Mouse (Mus musculus) embryonic stem cell, embryonic (primary cell): Measurements from ENCODE around the gene Nhp2.

ENCODE experiments used
- CTCF ChIA-PET, 4 experiments: fragments of 300-600 bp in 2 of 4; fragments of 350-600 bp in 2 of 4; sonication (Branson Sonifier 250); formaldehyde crosslinking; loops; one replicate each; lab custom pipeline; 2022; ENCODE audit warnings: inconsistent platforms in 2 of 4; lab: Charles Lee
- POLR2A ChIA-PET, 4 experiments: fragments of 300-600 bp in 2 of 4; fragments of 350-600 bp in 2 of 4; sonication (Branson Sonifier 250); formaldehyde crosslinking; loops; one replicate each; lab custom pipeline; 2022; ENCODE audit warnings: antibody characterized with exemption in 4 of 4, inconsistent platforms in 1 of 4; lab: Charles Lee

The Nhp2 gene

DNA sequence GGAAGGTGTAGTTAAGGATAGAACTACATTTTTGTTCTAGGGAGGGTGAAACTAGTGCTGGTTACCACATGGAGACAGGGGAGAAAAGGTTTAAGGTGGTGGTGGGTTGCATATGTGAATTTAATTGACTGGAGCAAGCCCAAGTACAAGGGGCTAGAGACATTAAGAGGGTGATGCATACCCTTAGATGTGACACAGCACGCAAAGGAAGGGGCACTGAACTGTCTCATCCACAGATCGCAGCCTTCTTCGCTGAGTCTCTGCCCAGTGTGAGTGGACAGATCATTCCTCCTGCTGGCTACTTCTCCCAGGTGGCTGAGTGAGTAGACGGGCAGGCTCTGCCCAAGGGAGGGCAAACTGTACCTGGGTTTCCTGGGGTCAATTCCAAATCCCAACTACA lies 26.2 kb upstream of the Nhp2 start:
- ChIA-PET CTCF (interaction anchor here in 2 of 4 experiments (0.6 to 1.7 kb wide), 2 partner anchors 9 to 12 kb away, joined by 4 to 6 read pairs; partner anchors contain the start of gene Phykpl (in 1 of the 2)), POLR2A (interaction anchor here (1.4 to 62.0 kb wide), 10 partner anchors 7 to 187 kb away, joined by 4 to 3635 read pairs (median 38); partner anchors contain the start of genes Hnrnpab (in 3 of the 4), Phykpl (in 3 of the 4), 0610009B22Rik (in 2 of the 4) and D930048N14Rik (in 1 of the 4))

DNA sequence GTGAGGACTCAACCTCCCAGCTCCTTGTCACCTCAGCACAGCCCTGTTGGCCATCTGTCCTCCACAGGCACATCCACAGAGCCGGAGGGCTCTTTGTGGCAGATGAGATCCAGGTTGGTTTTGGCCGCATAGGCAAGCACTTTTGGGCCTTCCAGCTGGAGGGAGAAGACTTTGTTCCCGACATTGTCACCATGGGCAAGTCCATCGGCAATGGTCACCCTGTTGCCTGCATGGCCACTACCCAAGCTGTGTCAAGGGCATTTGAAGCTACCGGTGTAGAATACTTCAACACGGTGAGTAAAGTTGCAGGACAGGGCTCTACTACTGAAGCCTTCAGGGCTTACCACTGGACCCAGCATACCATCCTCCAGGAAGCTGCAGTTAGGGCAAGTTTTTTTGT lies 25.7 kb upstream of the Nhp2 start:
- ChIA-PET CTCF (interaction anchor here in 3 of 4 experiments (0.6 to 1.7 kb wide), 4 partner anchors 9 to 280 kb away, joined by 4 to 6 read pairs (median 5); partner anchors contain the start of gene Phykpl (in 1 of the 3)), POLR2A (interaction anchor here (0.7 to 62.0 kb wide), 16 partner anchors 8 to 186 kb away, joined by 4 to 3635 read pairs (median 10); partner anchors contain the start of genes Phykpl (in 4 of the 4), Hnrnpab (in 3 of the 4), 0610009B22Rik (in 2 of the 4) and Rmnd5b (in 2 of the 4))

DNA sequence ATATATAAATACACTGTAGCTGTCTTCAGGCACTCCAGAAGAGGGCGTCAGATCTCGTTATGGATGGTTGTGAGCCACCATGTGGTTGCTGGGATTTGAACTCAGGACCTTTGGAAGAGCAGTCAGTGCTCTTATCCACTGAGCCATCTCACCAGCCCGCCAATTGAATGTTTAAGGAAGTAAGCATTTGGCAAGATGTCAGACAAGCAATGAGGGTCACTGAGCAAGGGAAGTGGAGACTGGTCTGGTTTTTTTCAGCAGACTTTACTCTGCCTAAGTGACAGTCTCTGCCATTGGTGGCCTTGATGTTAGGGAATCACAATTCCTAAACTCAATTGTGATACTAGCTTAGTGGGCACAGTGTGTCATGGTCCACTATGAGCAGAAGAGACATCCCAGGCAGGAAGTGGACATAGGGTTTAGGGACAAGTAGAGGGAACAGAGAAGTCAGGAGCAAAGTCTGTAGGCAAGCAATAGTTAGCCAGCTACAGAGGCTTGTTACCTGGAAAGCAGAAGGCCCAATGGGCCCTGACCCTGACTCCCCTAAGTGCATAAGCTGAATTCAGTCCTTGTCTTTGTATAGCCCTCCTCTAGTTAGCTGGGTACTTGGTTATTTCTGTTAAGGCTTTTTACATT lies 24.7 kb upstream of the Nhp2 start:
- ChIA-PET POLR2A (interaction anchor here (0.6 to 62.0 kb wide), 21 partner anchors 8 to 298 kb away, joined by 3 to 3635 read pairs (median 7); partner anchors contain the start of genes Phykpl (in 4 of the 4), Hnrnpab (in 3 of the 4), 0610009B22Rik (in 2 of the 4) and Rmnd5b (in 2 of the 4)), CTCF (interaction anchor here in 3 of 4 experiments (0.6 to 1.7 kb wide), 4 partner anchors 9 to 281 kb away, joined by 3 to 6 read pairs (median 5); partner anchors contain the start of gene Phykpl (in 1 of the 3))

DNA sequence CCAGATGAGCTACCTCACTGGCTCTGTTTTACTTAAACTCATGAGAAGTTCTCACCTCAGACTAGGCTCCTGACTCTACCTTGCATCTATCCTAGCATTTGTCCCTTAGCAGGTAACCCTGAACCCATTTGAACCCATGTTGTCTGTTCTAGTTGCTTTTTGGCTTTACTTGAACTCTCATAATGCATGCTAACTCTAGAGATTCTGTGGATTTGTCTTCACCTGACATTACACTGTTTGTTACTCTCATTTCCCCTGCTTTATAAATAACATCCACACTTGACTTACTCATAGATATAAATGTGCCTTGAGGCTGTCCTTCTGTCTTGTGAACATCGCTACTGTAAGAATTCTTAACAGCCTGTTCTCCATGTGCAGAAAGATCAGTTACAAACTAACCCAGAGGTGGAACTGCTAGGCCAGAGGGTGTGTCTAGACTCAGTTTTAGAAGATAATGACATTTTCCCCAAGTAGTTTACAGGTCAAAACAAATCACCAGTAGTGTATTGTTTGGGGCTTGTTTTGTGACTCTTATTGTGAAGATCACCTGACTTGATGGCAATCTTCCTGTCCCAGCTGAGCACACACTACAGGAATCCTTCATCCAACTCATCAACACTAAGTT lies 24.0 kb upstream of the Nhp2 start:
- POLR2A ChIA-PET, result interaction anchor here (0.5 to 62.0 kb wide), 18 partner anchors 9 to 194 kb away, joined by 3 to 3635 read pairs (median 8); partner anchors contain the start of genes Phykpl (in 4 of the 4), Hnrnpab (in 3 of the 4), 0610009B22Rik (in 2 of the 4) and Rmnd5b (in 2 of the 4)
- CTCF ChIA-PET, result no interaction called here

DNA sequence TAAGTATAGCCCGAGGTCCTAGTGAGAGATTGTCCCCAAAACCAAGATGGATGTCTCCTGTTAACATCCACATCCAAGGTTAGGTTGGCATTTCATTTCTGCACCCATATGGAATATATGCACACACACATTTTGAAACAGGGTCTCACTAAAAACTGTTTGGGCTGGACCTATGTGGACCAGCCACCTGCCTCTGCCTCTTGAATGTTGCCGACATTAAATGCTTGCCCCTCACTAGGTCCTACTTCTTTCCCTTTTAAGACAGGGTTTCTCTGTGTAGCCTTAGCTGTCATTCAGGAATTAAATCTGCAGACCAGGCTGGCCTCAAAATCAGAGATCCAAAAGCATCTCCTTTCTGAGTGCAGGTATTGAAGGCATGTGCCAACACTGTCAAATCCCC lies 22.0 kb upstream of the Nhp2 start:
- POLR2A ChIA-PET, result interaction anchor here (0.7 to 62.0 kb wide), 22 partner anchors 7 to 106 kb away, joined by 3 to 3635 read pairs (median 6); partner anchors contain the start of genes Phykpl (in 4 of the 4), 0610009B22Rik (in 3 of the 4), Hnrnpab (in 3 of the 4) and D930048N14Rik (in 1 of the 4)
- CTCF ChIA-PET, result interaction anchor here in 1 of 4 experiments (1.7 kb wide), 1 partner anchor 84 kb away, joined by 6 read pairs; no protein-coding TSS in a partner anchor

DNA sequence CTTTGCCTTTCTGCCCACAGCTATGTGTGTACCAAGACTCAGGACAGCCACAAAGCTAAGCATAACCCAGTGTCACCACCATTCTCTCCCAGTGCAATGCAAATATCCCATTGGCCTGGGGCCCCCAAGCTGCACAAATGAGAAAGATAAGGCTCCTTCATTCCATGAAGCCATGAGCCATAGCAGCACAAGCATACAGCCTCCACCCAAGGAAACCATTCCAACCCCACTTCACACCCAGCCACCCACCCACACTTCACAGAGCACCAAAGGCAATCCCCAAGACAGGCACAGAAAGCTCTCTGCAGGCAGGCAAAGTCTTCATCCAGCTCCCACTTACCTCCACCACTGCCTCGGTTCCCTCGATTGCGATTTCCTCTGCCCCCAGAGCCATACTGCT lies 17.3 kb upstream of the Nhp2 start:
- ChIA-PET CTCF (interaction anchor here in 3 of 4 experiments (0.5 to 1.5 kb wide), 4 partner anchors 15 to 1435 kb away, joined by 4 to 7 read pairs (median 6); no protein-coding TSS in a partner anchor), POLR2A (interaction anchor here (0.6 to 62.0 kb wide), 50 partner anchors 8 to 388 kb away, joined by 3 to 3635 read pairs (median 6); partner anchors contain the start of genes 0610009B22Rik (in 4 of the 4), Nhp2 (in 3 of the 4), Phykpl (in 3 of the 4) and Rmnd5b (in 3 of the 4))

DNA sequence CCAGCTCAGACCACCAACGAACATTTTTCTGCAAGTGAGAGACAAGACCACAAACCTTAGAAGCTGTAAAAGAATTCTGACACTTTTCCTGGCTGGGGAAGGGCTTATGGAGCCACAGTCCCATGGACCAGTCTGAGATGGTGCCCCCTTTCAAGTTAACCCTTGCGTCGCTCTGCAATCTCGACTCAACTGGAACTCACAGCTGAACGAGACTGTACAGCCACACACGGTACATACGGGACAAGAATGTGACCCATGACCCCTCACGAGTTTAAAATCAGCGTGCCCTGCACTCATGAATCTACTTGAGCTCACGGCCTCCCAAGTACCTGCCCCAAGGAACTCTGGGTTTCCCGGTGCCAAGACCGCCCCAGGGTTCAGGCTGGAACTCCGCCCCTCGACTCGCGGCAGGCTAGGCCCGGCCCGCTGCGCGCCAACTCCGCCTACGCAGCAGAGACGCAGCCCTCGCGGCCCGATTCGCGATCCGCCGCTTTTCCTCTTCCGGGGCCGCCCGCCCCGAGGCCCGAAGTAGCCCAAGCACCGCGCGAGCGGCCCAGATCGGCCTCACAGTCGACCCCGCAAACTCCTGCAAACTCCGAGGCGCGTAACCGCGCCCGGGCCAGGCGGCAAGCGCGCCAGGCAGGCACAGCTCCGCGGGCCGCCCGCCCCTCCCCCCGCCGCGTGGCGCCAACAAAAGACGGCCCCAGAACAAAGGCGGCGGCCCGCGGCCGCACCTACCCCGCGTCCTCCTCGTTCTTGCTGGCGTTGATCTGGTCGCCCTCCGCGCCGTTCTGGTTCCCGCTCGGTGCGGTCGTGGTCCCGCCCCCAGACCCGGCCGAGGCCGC lies 13.7 kb upstream of the Nhp2 start:
- POLR2A ChIA-PET, result interaction anchor here (0.5 to 62.0 kb wide), 153 partner anchors 6 to 1957 kb away, joined by 3 to 3635 read pairs (median 5); partner anchors contain the start of genes 0610009B22Rik (in 4 of the 4), Nhp2 (in 4 of the 4), Phykpl (in 4 of the 4) and Rmnd5b (in 4 of the 4)

DNA sequence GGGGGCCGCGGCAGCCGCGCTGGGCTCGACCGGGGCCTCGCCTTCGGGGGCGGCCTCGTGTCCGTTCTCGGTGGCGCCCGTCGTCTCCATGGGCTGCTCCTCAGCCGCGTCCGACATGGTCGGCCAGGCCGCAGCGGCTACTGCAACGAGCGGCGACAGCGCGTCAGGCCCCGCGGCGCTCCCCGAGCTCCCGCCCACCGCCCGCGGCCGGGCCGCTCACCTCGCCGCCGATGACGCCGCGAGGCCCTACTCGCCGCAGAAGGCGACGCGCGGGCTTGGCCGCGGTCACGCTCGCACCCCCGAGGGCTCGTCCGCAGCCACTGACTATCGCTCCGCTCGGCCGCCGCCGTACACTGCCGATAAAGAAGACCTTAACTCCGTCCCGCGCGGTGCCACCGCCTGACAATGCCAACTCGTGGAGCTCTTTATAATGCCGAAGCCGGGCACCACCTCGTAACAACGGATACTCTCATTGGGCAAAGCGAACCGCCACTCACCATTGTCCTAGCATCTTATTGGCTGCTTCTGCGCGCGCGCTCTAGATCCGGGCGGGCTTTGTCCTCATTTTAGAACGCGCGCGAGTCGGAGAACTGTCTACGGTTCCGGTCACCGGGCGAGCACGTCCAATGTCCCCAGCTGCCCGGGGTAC lies 13.0 kb upstream of the Nhp2 start, which contains the start of gene Hnrnpab:
Gene Hnrnpab, minus strand, starts transcription at position 401 of the 649 bp plus-strand sequence.
- ChIA-PET CTCF (interaction anchor here in 3 of 4 experiments (1.0 to 3.2 kb wide), 10 partner anchors 11 to 324 kb away, joined by 3 to 12 read pairs (median 6); partner anchors contain the start of genes Nhp2 (in 2 of the 3) and 0610009B22Rik (in 1 of the 3)), POLR2A (interaction anchor here (0.5 to 62.0 kb wide), 157 partner anchors 5 to 1965 kb away, joined by 3 to 3635 read pairs (median 5); partner anchors contain the start of genes 0610009B22Rik (in 4 of the 4), Nhp2 (in 4 of the 4), Phykpl (in 4 of the 4) and Rmnd5b (in 4 of the 4))

More for the DNA sequence above, 13.7 kb upstream of the Nhp2 start:
- CTCF ChIA-PET, result interaction anchor here in 2 of 4 experiments (0.5 to 2.2 kb wide), 11 partner anchors 12 to 737 kb away, joined by 3 to 12 read pairs (median 5); partner anchors contain the start of genes Nhp2 (in 2 of the 2), 0610009B22Rik (in 1 of the 2) and Phykpl (in 1 of the 2)

DNA sequence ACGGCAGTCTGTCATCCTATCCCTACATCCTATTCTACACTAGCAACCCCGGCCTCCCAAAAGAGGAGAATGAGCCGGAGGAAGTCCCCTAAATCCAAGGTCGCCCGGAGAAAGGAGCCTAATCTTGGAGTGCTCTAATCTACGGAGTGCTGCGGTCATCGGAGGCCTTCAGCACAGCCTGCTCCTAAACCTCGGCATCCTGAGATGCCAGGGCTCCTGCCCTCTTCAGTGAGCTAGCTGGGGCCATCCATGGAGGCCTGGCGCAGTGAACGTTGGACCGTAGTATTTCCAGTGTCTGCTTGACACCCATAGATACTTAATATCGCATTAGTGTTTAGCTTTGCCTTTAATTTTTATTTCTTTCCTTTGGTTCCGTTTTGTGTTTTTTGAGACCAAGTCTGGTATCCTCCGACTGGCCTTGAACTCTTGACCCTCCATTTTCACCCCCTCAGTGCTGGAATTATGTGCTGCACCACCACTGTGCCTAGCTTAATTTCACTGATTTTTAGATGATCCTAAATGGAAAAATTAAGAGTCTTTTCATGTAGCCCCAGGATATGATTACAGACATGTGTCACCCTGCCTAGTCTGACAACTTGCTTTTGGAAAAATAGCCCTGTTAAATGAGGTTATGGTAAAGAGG lies 12.3 kb upstream of the Nhp2 start:
- ChIA-PET CTCF (interaction anchor here in 3 of 4 experiments (1.0 to 3.2 kb wide), 7 partner anchors 10 to 324 kb away, joined by 3 to 12 read pairs (median 6); partner anchors contain the start of gene 0610009B22Rik (in 1 of the 3)), POLR2A (interaction anchor here (0.5 to 62.0 kb wide), 138 partner anchors 4 to 1964 kb away, joined by 3 to 3635 read pairs (median 5); partner anchors contain the start of genes 0610009B22Rik (in 4 of the 4), Nhp2 (in 4 of the 4), Phykpl (in 4 of the 4) and Rmnd5b (in 4 of the 4))

DNA sequence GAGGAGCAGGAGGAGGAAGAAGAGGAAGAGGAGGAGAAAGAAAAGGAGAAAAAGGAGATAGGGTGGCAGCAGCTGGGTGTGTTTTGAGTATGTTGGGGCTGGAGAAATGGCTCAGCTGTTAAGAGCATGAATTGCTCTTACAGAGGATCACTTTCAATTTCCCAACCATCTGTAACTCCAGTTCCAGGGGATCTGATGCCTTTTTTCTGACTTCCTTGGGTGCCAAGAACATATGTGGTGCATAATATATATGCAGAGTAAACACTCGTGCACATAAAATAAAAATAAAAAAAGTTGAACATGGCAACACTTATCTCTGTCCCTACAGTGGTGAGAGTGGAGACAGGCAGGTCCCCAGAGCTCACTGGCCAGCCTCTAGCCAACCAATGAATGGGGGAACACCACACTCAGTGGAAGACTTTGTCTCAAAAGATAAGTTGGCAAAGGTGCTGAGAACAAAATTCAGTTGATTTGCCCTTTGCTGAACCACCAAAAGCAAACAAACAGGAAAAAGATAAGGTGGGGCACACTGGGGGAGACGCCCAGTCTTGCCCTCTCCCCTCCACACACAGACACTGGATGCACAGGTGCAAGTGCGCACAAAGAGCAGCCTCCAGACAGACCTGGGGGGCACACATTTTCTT lies 10.1 kb upstream of the Nhp2 start:
- POLR2A ChIA-PET, result interaction anchor here in 3 of 4 experiments (0.9 to 62.0 kb wide), 14 partner anchors 2 to 79 kb away, joined by 3 to 3635 read pairs (median 204); partner anchors contain the start of genes 0610009B22Rik (in 2 of the 3), D930048N14Rik (in 2 of the 3), N4bp3 (in 2 of the 3) and Nhp2 (in 2 of the 3)
- CTCF ChIA-PET, result interaction anchor here in 2 of 4 experiments (1.4 to 3.2 kb wide), 3 partner anchors 8 to 72 kb away, joined by 4 to 12 read pairs (median 6); partner anchors contain the start of gene Phykpl (in 1 of the 2)

DNA sequence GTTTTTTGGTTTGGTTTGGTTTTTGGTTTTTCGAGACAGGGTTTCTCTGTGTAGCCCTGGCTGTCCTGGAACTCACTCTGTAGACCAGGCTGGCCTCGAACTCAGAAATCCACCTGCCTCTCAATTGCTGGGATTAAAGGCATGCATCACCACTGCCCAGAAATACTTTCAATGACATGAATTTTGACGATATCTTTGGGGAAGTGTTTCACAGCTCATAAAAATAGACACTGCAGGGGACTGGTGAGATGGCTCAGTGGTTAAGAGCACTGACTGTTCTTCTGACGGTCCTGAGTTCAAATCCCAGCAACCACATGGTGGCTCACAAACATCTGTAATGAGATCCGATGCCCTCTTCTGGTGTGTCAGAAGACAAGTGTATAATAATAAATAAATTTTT lies 9.6 kb upstream of the Nhp2 start:
- CTCF ChIA-PET, result interaction anchor here in 2 of 4 experiments (1.4 to 3.2 kb wide), 2 partner anchors 8 to 72 kb away, joined by 6 to 12 read pairs; no protein-coding TSS in a partner anchor
- POLR2A ChIA-PET, result interaction anchor here in 3 of 4 experiments (1.0 to 62.0 kb wide), 10 partner anchors 1 to 79 kb away, joined by 3 to 3635 read pairs (median 256); partner anchors contain the start of genes 0610009B22Rik (in 2 of the 3), D930048N14Rik (in 2 of the 3), N4bp3 (in 2 of the 3) and Nhp2 (in 2 of the 3)

DNA sequence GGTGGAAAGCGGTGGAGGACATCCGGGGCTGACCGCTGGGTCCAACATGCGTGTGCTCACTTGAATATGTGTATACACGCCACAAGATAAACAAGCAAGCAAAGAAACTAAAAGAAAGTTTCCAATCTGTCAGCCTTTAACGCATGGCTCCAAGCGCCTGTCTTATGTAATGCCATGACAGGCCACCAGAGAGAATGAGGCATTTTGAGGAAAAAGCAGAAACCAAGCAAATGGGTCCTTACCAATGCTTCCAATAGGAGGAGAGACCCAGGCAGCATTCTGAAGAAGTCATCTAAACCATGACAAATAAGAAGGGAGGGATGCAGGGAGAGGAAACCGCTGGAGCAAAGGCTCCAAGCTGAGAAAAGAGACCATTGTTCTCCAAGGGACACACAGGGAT lies 5.3 kb upstream of the Nhp2 start:
- POLR2A ChIA-PET, result interaction anchor here in 3 of 4 experiments (1.2 to 62.0 kb wide), 18 partner anchors 3 to 89 kb away, joined by 3 to 3635 read pairs (median 144); partner anchors contain the start of genes 0610009B22Rik (in 3 of the 3), Hnrnpab (in 3 of the 3), D930048N14Rik (in 2 of the 3) and N4bp3 (in 2 of the 3)
- CTCF ChIA-PET, result interaction anchor here in 2 of 4 experiments (0.6 to 4.6 kb wide), 4 partner anchors 44 to 68 kb away, joined by 3 to 76 read pairs (median 10); no protein-coding TSS in a partner anchor

DNA sequence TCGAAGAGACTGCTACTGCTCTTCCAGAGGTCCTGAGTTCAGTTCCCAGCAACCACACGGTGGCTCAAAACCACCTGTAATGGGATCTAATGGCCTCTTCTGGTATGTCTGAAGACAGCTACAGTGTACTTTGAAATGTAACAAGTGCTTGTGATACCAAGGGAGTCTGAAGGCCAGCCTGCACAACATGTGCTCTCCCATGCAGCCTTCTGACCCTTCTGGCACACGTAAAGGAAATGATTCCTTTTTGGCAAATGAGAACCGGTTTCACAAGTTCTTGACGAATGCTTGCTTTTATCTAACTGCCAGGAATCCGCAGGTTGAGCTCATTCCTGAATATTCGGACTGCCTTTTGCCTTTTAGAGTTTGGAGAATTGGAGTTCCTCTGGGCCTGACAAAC lies 4.4 kb upstream of the Nhp2 start:
- CTCF ChIA-PET, result interaction anchor here (0.6 to 4.6 kb wide), 6 partner anchors 48 to 193 kb away, joined by 3 to 76 read pairs (median 10); no protein-coding TSS in a partner anchor

More for the DNA sequence above, 4.4 kb upstream of the Nhp2 start:
- POLR2A ChIA-PET, result interaction anchor here in 3 of 4 experiments (0.6 to 62.0 kb wide), 22 partner anchors 4 to 1238 kb away, joined by 3 to 3635 read pairs (median 14); partner anchors contain the start of genes 0610009B22Rik (in 3 of the 3), Hnrnpab (in 3 of the 3), D930048N14Rik (in 2 of the 3) and N4bp3 (in 2 of the 3)
